Mouse (Mus musculus) bone marrow, adult 2 months (tissue): ENCODE measurements at regions not wholly inside any gene's neighbourhood (a gene's known extent, or its start where the extent isn't known, plus 50 kb on each side); places are given as distances from the start of the nearest gene placed in this dataset.

Source experiments
- H3K27ac ChIP-seq: fragments of 200-500 bp; 2 replicates; pipeline ENCODE4 v1.5.1; 2012; ENCODE audit warnings: low read depth, mild to moderate bottlenecking, control low read depth, inconsistent platforms, low read length; ENCODE audit not compliant: control insufficient read depth, poor library complexity, insufficient read depth
- H3K4me1 ChIP-seq: fragments of 200-500 bp; 2 replicates; pipeline ENCODE4 v1.6.1; 2011; ENCODE audit warnings: low read length; ENCODE audit not compliant: control insufficient read depth, insufficient read depth
- H3K4me3 ChIP-seq: fragments of 200-500 bp; replicated peaks from 2 replicates; pipeline ENCODE3; 2011; ENCODE audit warnings: mild to moderate bottlenecking, low read depth, low read length, control low read depth; ENCODE audit not compliant: control insufficient read depth
- CTCF ChIP-seq: fragments of 200-500 bp; IDR thresholded peaks from 2 replicates; pipeline ENCODE4 v1.5.1; 2011; ENCODE audit warnings: low read length, control low read depth; ENCODE audit not compliant: control insufficient read depth, insufficient read depth
- POLR2A ChIP-seq: fragments of 200-500 bp; IDR thresholded peaks from 2 replicates; pipeline ENCODE4 v1.6.1; 2011; ENCODE audit warnings: low read depth, mild to moderate bottlenecking, control low read depth, low read length, borderline replicate concordance; ENCODE audit not compliant: control insufficient read depth
- WGBS: fragments of 180-500 bp; shearing (Covaris S2); methylation state at CpG from one replicate; pipeline ENCODE4 v1.1.7; 2018; 5-methylcytosine and 5-hydroxymethylcytosine counted together

DNA sequence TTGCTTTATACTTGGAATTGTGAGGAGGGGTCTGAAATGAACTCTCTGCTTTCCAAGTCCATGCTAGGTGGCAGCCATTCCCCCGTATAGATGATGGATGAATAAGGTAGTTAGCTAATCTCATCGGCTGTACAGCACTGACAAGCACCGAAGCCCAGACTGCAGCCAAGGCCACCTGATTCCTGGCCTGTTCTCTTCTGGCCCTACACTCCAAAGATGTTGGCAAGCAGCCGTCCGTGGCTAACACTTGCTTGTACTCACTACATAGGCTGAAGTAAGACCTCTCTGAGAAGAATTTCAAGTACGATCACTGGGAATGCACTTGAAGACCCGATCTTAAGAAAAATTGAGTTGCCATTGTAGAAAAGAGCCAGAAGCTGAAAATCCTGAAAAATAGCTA lies 427.2 kb upstream of the Gcfc2 start:
- Histone ChIP-seq H3K4me1 (no peaks in the 10 kb centered on the region), H3K27ac (no peak overlapping the region), H3K4me3 (no peak overlapping the region)
- TF ChIP-seq POLR2A, result no peak
- no peak for TF ChIP-seq CTCF
- WGBS, result 85% methylated on average over 7 of the region's 7 CpGs

DNA sequence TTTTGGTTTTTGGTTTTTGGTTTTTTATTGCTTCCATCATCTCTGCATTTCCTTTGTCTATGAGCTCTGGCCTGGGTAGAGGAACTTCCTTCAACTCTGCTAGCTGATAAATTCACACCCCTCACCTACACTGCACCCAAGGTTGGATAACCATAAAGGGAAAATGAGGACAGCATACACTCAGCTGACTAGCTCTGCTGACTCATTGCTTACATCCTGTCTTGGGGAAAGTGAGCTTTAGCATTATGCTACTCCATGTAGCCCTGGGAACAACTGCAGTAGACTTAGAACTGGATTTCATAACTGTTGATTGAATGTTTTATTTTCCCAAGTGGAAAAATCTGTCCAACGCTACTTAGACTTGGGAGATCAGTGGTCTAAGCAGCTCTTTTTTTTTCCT lies 406.3 kb upstream of the Gcfc2 start:
- 69% methylated on average over 1 of the region's 1 CpGs for WGBS

DNA sequence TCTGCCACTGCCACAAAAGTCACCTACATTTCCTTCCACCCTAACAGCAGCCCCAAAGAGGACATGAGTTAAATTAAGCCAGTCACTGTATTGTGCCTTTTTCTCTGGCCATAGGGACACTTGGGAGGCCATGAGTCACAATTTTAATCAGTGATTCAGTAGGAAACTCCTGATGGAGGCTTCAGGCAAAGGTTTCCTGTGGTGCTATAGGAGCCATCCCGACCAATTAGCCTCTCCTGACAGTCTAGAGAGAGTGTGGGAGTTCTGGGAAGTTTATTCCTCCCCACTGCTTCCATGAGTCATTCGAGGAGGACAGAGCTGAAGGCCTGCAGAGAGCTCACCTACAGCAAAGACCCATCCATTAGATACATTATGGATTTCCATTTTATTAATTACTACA lies 361.2 kb upstream of the Gcfc2 start:
- 56% methylated on average over 2 of the region's 2 CpGs for WGBS
- H3K4me3 ChIP-seq, result no peak overlapping the region
- TF ChIP-seq POLR2A (no peak), CTCF (no peak)
- H3K4me1 ChIP-seq, result no peaks in the 10 kb centered on the region
- no peak overlapping the region for H3K27ac ChIP-seq

More for the DNA sequence above, 406.3 kb upstream of the Gcfc2 start:
- H3K4me3 ChIP-seq, result no peak overlapping the region
- H3K27ac ChIP-seq, result no peak overlapping the region
- TF ChIP-seq CTCF (no peak), POLR2A (no peak)
- H3K4me1 ChIP-seq, result no peaks in the 10 kb centered on the region

DNA sequence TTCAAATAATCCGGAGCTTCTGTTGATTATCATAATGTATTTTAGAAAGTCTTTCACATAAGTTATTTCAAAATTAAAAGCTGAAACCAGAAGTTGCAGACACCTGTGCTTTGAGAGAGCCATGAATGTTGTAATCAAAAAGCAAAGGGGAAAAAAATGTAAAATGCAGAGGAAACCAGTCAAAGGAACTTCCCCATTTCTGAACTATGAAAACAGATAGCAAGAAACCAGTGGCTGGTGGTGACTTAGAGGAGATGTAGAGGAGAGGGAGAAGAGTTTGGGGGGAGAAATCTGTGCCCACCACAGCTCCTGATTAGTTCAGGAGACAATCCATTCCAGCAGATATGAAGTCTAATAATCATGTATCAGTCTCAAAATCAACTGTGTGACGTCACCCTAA lies 360.3 kb upstream of the Gcfc2 start:
- no peaks in the 10 kb centered on the region for H3K4me1 ChIP-seq
- TF ChIP-seq CTCF, result no peak
- TF ChIP-seq POLR2A, result no peak
- WGBS, result 34% methylated on average over 2 of the region's 2 CpGs

DNA sequence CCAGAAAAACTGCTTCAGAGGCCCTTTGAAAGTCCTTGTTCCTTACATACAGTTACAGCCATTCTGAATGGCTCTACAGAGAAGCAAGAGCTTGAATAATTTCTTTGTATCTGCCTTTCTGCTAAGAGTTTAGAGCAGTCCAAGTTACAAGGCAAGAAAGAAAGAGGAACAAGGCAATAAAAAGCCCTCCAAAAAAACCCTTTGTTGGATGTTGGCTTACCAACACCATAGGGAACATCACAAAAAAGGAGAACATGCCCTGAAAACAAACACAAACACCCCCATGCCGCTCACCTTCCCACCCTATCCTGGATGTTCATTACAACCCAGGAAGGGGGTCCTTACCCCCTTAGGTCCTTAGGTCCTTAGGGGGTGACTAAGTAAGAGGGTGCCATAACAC lies 359.2 kb upstream of the Gcfc2 start:
- WGBS, result 23% methylated on average over 1 of the region's 1 CpGs

More for the DNA sequence above, 360.3 kb upstream of the Gcfc2 start:
- H3K27ac ChIP-seq, result no peak overlapping the region
- no peak overlapping the region for H3K4me3 ChIP-seq

DNA sequence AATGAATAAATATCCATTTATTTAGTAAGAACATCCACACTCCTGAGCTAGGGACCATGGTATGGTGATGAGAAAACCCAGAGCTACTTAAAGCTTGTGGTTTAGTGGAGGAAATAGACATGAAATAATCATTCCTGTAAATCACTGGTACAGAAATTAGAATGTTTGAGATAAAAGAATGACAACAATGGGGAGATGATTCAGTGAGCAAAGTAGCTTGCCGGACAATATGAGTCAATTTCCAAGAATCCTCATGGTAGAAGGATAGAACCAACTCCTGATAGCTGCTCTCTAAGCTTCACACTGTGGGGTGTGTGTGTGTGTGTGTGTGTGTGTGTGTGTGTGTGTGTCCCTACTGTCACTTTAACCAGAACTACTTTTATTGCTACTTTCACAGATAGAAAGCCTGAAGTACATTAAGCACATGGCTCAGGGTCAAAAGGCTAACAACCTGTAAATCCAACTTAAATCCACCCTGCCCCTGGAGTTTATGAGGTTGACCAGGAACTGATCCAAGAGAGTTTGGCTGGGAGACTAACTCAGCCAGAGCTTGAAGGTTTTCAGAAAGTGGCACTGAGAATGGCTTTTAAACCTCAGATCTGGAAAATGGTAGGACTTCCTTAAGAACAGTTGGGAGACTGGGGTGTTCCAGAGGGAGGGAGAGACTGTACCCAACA lies 336.9 kb upstream of the Gcfc2 start:
- Histone ChIP-seq H3K27ac (no peak overlapping the region), H3K4me1 (no peaks in the 10 kb centered on the region; the same call in 1 of the 2 replicates), H3K4me3 (no peak overlapping the region)
- 71% methylated on average over 1 of the region's 1 CpGs for WGBS
- no peak for TF ChIP-seq POLR2A
- TF ChIP-seq CTCF, result no peak

More for the DNA sequence above, 359.2 kb upstream of the Gcfc2 start:
- TF ChIP-seq POLR2A, result no peak
- no peak for TF ChIP-seq CTCF
- H3K4me3 ChIP-seq, result no peak overlapping the region
- no peak overlapping the region for H3K27ac ChIP-seq
- H3K4me1 ChIP-seq, result no peaks in the 10 kb centered on the region

DNA sequence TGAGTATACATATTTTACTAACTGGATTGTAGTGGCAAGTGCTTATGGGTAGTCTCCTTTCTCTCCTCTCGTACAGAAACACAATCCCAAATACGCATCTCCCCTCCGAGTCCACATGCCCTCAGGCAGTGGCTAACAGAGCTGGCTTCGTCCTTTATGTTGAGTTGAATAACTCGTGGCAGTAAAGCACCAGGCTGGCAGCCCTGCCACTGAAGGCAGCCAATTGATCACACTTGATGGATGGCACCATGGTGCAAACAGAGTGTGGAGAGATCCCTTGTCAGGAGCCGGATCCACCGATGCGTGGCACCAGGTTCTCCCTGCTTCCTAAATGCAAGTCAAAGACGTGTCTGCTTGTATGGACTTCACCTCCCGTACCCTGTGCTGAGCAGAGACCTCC lies 333.7 kb upstream of the Gcfc2 start:
- WGBS, result 85% methylated on average over 10 of the region's 10 CpGs
- H3K4me1 ChIP-seq, result no peaks in the 10 kb centered on the region; the same call in 1 of the 2 replicates
- H3K4me3 ChIP-seq, result no peak overlapping the region
- TF ChIP-seq CTCF (no peak), POLR2A (no peak)
- no peak overlapping the region for H3K27ac ChIP-seq

DNA sequence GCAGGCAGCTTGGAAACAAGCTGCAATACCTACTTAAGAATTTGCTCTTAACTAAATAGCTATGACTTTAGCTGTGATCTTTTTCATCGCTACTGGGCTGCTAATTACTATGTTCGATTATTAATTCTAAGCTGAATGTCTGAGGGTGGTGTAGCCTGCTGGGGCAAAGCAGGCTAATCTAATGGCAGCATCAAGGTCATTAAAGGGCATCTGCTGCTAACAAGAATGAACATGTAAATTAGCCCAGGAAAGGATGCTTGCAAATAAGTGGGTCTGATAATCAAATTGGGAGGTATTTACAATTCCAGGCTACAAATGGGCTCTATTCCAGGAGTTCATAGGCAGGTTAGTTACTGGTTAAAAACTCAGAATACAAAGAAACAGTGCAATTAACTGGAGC lies 327.5 kb upstream of the Gcfc2 start:
- Histone ChIP-seq H3K4me1 (no peaks in the 10 kb centered on the region), H3K4me3 (no peak overlapping the region), H3K27ac (no peak overlapping the region)
- whole genome bisulfite sequencing, result 77% methylated on average over 2 of the region's 2 CpGs
- TF ChIP-seq CTCF (no peak), POLR2A (no peak)

DNA sequence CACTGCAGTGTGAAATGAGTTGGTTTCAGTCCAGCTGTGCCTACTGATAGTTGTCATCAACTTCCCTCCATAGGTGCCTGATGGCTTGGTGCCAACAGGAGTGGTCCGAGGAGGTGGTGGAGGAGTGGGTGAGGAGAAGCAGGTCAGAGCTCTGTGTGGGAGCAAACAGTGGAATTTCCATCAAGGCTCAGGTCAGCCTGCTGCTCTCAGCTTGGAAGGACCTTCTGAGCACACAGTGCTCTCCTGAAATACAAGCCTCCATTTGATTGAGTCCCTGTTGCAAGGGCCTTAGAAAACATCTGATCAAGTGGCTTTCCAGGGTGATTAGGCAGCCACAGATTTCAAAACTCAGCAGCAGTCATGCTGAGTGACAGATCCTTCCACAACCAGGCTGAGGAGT lies 314.8 kb upstream of the Gcfc2 start:
- no peak overlapping the region for H3K4me3 ChIP-seq
- no peak overlapping the region for H3K27ac ChIP-seq
- TF ChIP-seq CTCF (no peak), POLR2A (no peak)
- no peaks in the 10 kb centered on the region for H3K4me1 ChIP-seq
- 44% methylated on average over 1 of the region's 1 CpGs for WGBS
